Mouse (Mus musculus) lung, postnatal 0 days (tissue): ENCODE measurements around the gene Serpina5. TPM values are rescaled to one million over a fixed set of nuclear protein-coding genes. Genes with fewer than 3 reads are reported as not detected.

Experiments
- ATAC-seq: fragments of 200-750 bp; cut with Nextera tagmentation; 2 replicates; pipeline ENCODE4 v1.8.0; 2017; ENCODE audit warnings: moderate library complexity
- DNase-seq: peaks from one replicate; pipeline ENCODE4 v3.0.0-alpha.2; 2016; ENCODE audit warnings: low spot score
- H3K27ac ChIP-seq: fragments of 300-500 bp; sonication (generic); 2 replicates; pipeline ENCODE4 v1.5.1; 2014; ENCODE audit warnings: antibody characterized with exemption, mild to moderate bottlenecking, low read length, mixed read lengths
- H3K27me3 ChIP-seq: fragments of 300-500 bp; sonication (generic); replicated peaks from 2 replicates; pipeline ENCODE4 v1.6.1; 2014; ENCODE audit warnings: low read length, mixed read lengths; ENCODE audit not compliant: insufficient read depth
- H3K36me3 ChIP-seq: fragments of 300-500 bp; sonication (generic); 2 replicates; pipeline ENCODE4 v1.6.1; 2014; ENCODE audit warnings: low read length, mixed read lengths; ENCODE audit not compliant: insufficient read depth
- H3K4me1 ChIP-seq: fragments of 300-500 bp; sonication (generic); 2 replicates; pipeline ENCODE4 v1.6.1; 2014; ENCODE audit warnings: antibody characterized with exemption, low read depth, low read length, mixed read lengths; ENCODE audit not compliant: insufficient read depth
- H3K4me2 ChIP-seq: fragments of 300-500 bp; sonication (generic); replicated peaks from 2 replicates; pipeline ENCODE4 v1.6.1; 2014; ENCODE audit warnings: low read depth, mild to moderate bottlenecking, low read length, moderate library complexity, mixed read lengths
- H3K4me3 ChIP-seq: fragments of 300-500 bp; sonication (generic); 2 replicates; pipeline ENCODE4 v1.5.1; 2014; ENCODE audit warnings: low read depth, low read length
- H3K9ac ChIP-seq: fragments of 300-500 bp; sonication (generic); replicated peaks from 2 replicates; pipeline ENCODE4 v1.6.1; 2014; ENCODE audit warnings: low read depth, mild to moderate bottlenecking
- H3K9me3 ChIP-seq: fragments of 300-500 bp; sonication (generic); 2 replicates; pipeline ENCODE4 v1.6.1; 2016; ENCODE audit warnings: low read length, mixed read lengths
- CTCF ChIP-seq: IDR thresholded peaks from 2 replicates; pipeline ENCODE4 v1.5.1; 2016; ENCODE audit warnings: antibody characterized with exemption, mild to moderate bottlenecking
- EP300 ChIP-seq: IDR thresholded peaks from 2 replicates; pipeline ENCODE4 v1.6.1; 2016; ENCODE audit warnings: antibody characterized with exemption, mild to moderate bottlenecking, control low read depth
- WGBS: fragments of 180-500 bp; shearing (Covaris S2); extraction: QIAGEN DNeasy Blood & Tissue Kit; methylation state at CpG from one replicate; pipeline ENCODE4 v1.1.7; 2014; 5-methylcytosine and 5-hydroxymethylcytosine counted together
- polyA plus RNA-seq: library from polyadenylated mRNA; unstranded; fragments of >200 nt; fragmentation: Nextera tagmentation; extraction: Ambion mirVana; gene quantifications from 2 replicates; pipeline ENCODE4 v1.2.1, GENCODE M21; 2015

Serpina5 gene
- polyA plus RNA-seq, 1 experiment from 2014 or later, result not detected

DNA sequence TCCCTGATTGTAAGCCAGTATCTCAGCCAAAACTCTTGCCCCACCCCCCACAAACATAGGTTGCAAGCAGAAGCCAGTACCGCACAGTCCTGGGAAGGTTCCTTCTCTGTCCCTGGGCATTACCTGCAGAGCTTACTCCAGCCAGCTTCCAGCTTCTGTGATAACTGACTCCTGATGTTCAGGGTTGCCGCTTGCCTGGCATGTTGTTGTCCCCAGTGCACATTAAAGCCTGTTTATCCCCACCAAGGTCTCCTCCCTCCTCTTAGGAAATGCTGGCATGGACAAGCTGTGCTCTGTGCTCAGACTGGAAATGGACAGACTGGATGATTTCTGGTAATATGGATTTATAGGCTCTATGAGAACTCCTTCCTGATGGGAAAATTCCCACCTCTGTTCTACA, 52.7 kb downstream of the Serpina5 start, which contains the start of gene Serpina3c:
Gene Serpina3c (minus strand): TSS at position 215 of the 400 bp plus-strand sequence.
- Histone ChIP-seq H3K4me1 (no peaks in the 10 kb centered on the region), H3K4me3 (no peak within 1 kb of the TSS), H3K36me3 (no peaks in the 10 kb centered on the region), H3K27me3 (no peaks in the 10 kb centered on the region), H3K27ac (peak within 1 kb of the TSS; percentile 6; the same call in 1 of the 2 replicates), H3K9ac (no peak within 1 kb of the TSS), H3K4me2 (no peak within 1 kb of the TSS), H3K9me3 (no peaks in the 10 kb centered on the region)
- peak; percentile 46 for ATAC-seq
- WGBS, result 73% methylated on average over 2 of the region's 2 CpGs
- peak; percentile 24 for DNase-seq
- TF ChIP-seq EP300, result peak; percentile 20; the same call in 1 of the 2 replicates
- TF ChIP-seq CTCF, result no peak

Other genes with a start within 250 kb of the Serpina5 start
- 0.18 and 0.20 TPM in 2 replicates for gene Serpina1a, start 237.6 kb upstream of the Serpina5 start, polyA plus RNA-seq
- gene Serpina1c, start 196.2 kb upstream of the Serpina5 start, polyA plus RNA-seq, result 0.18 and 0.20 TPM in 2 replicates
- 0.33 and 0.45 TPM in 2 replicates for gene Serpina1e, start 142.1 kb upstream of the Serpina5 start, polyA plus RNA-seq
- gene Serpina11, start 111.2 kb upstream of the Serpina5 start, polyA plus RNA-seq, result not detected in 2 replicates
- 0.32 and 0.89 TPM in 2 replicates for gene Serpina9, start 87.4 kb upstream of the Serpina5 start, polyA plus RNA-seq
- gene Serpina12, start 56.7 kb upstream of the Serpina5 start, polyA plus RNA-seq, result 0.04 TPM in 1 of 2 replicates, not detected in the other
- not detected in 2 replicates for gene Serpina3a, start 11.6 kb downstream of the Serpina5 start, polyA plus RNA-seq
- not detected in 2 replicates for gene Serpina3b, start 26.9 kb downstream of the Serpina5 start, polyA plus RNA-seq
- gene Serpina3c, start 52.8 kb downstream of the Serpina5 start, polyA plus RNA-seq, result 4.3 and 5.6 TPM in 2 replicates
- 0.99 and 1.8 TPM in 2 replicates for gene Serpina3f, start 113.4 kb downstream of the Serpina5 start, polyA plus RNA-seq
- 27.1 and 33.7 TPM in 2 replicates for gene Serpina3g, start 135.1 kb downstream of the Serpina5 start, polyA plus RNA-seq
- 1.2 and 1.3 TPM in 2 replicates for gene Serpina3i, start 162.0 kb downstream of the Serpina5 start, polyA plus RNA-seq
- not detected in 2 replicates for gene Serpina3j, start 213.4 kb downstream of the Serpina5 start, polyA plus RNA-seq
- 0.06 and 0.07 TPM in 2 replicates for gene Serpina3k, start 237.4 kb downstream of the Serpina5 start, polyA plus RNA-seq
- not detected in 2 replicates for gene Serpina3m, start 237.4 kb downstream of the Serpina5 start, polyA plus RNA-seq